Mouse (Mus musculus): ENCODE data around the gene Traf2. TPM values are rescaled to one million over a fixed set of nuclear protein-coding genes. Genes with fewer than 3 reads are reported as not detected.

Traf2 gene
- total and polyA plus RNA-seq, 2 experiments from 2014 or later = 9.2 to 9.6 TPM

DNA sequence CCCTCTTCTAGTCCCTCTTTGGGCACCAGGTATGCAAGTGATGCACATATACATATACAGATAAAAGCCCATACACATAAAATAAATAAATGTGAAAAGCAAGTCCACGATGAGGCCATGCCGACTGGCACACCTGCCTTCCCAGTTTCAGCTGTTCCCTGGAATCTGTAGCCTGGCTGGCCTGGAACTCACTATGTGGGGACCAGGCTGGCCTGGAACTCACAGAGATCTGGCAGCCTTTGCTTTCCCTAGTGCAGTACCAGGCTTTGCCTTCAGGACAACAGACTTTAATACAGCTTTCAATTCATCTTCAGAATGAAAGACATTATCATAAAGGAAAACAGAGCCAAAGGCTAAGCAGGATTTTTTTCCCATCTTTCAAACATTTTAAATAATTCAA, 13.0 kb downstream of the Traf2 start:
- WGBS = 97% methylated on average over 2 of the region's 2 CpGs
- Histone ChIP-seq H3K27me3 (ENCODE audit: insufficient read depth, low read length) (no peaks in the 10 kb centered on the region), H3K9ac (no peak overlapping the region), H3K4me1 (ENCODE audit: insufficient read depth) (no peaks in the 10 kb centered on the region), H3K9me3 (ENCODE audit: low read length) (no peaks in the 10 kb centered on the region), H3K36me3 (ENCODE audit: insufficient read depth) (peaks cover 22% of the 10 kb centered on the region), H3K4me3 (ENCODE audit: low read depth, low read length) (no peak overlapping the region), H3K4me2 (ENCODE audit: low read depth) (no peak overlapping the region), H3K27ac (ENCODE audit: low read depth, low read length) (no peak overlapping the region)
- TF ChIP-seq CTCF (IDR thresholded peaks at IDR 0.05; ENCODE audit: low read depth) = no peak
- DNase-seq = no peak
- ATAC-seq = no peak

DNA sequence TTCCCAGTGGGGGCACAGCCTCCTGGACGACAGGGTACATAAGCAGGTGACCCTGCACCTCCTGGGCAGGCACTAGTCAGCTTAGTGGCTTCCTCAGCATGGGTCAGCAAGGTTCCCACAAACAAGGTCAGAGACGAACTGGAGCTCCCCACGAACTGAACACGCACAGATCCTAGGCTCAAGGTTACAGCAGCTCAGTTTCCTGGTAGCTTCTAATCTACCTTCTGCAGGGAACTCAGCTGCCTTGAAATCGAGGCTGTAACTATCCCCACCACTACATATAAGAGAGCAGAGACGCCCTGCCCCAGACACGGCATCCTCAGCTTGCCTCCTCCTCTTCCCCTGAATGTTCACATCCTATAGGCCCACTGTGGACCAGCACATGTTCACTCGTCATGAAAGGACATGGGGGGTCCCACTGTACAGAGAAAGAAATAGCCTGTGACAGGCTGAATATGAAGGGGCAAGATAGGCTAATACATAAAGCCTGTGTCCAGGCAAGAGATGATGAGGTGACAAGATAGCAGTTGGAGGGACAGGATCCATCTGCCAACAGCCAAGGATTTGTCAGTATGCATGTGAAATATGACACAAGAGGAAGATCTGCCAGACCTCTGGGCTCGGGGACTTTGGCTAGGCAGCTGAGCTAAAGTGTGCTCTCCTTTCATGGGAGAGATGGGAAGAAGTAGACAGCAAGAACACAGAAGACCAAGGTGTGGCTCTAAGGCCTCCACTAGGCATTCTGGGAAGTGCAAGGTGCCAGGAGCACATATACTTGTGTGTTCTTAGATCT, 20.0 kb downstream of the Traf2 start:
- 93% methylated on average over 9 of the region's 9 CpGs for WGBS
- no peak for ATAC-seq
- H3K4me3 ChIP-seq (ENCODE audit: low read depth, low read length) = no peak overlapping the region
- H3K9me3 ChIP-seq (ENCODE audit: low read length) = no peaks in the 10 kb centered on the region
- no peak overlapping the region for H3K27ac ChIP-seq (ENCODE audit: low read depth, low read length)
- H3K4me1 ChIP-seq (ENCODE audit: insufficient read depth) = no peaks in the 10 kb centered on the region
- H3K27me3 ChIP-seq (ENCODE audit: insufficient read depth, low read length) = no peaks in the 10 kb centered on the region
- DNase-seq = no peak
- no peak overlapping the region for H3K9ac ChIP-seq
- H3K36me3 ChIP-seq (ENCODE audit: insufficient read depth) = peaks cover 64% of the 10 kb centered on the region
- no peak overlapping the region for H3K4me2 ChIP-seq (ENCODE audit: low read depth)
- no peak for TF ChIP-seq CTCF (IDR thresholded peaks at IDR 0.05; ENCODE audit: low read depth)

DNA sequence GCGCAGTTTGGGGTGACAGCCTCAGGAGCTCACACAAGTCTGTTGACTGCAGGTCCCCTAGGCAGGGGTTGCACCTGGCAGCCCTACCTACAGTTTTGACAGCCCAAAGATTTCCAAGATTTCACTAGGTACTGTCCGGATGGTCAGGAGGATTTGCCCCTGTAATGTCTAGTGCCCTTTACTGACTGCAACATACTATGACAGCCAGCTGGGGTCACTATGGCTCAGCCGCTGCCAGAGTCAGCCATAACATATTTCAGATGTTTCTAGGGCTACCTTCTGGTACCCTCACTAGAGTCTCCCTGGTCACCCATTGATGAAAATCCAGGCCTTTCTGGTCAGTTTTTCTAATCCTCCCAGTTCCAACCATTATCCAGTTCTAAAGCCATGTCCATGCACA, 36.8 kb downstream of the Traf2 start:
- no peaks in the 10 kb centered on the region for H3K9me3 ChIP-seq (ENCODE audit: low read length)
- TF ChIP-seq CTCF (IDR thresholded peaks at IDR 0.05; ENCODE audit: low read depth) = no peak
- 76% methylated on average over 3 of the region's 3 CpGs for WGBS

DNA sequence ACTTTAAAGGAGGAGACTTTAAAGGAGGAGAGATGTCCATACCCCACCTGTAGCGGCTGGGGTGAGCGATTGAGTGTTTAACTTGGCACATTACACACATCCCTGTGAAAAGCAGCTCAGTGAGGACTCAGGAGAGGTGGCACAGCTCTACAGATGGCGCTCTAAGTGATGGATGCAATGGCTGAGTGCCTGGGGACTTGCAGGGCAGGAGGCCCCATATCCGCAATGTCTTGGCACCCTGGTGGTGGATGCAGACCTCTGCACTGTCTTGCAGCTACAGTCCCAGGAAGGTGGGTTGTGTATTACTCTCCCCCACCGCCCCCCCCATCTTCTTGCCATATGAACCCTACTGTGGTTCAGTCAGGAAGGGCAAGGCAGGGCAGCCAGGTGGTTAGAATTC, 39.8 kb downstream of the Traf2 start:
- Histone ChIP-seq H3K9me3 (ENCODE audit: low read length) (no peaks in the 10 kb centered on the region), H3K27me3 (ENCODE audit: insufficient read depth, low read length) (no peaks in the 10 kb centered on the region), H3K4me3 (ENCODE audit: low read depth, low read length) (no peak overlapping the region), H3K4me1 (ENCODE audit: insufficient read depth) (peaks cover 1% of the 10 kb centered on the region; the same call in 1 of the 2 replicates), H3K4me2 (ENCODE audit: low read depth) (no peak overlapping the region), H3K9ac (no peak overlapping the region), H3K27ac (ENCODE audit: low read depth, low read length) (no peak overlapping the region), H3K36me3 (ENCODE audit: insufficient read depth) (peaks cover 35% of the 10 kb centered on the region)
- peak; percentile 52 for TF ChIP-seq CTCF (IDR thresholded peaks at IDR 0.05; ENCODE audit: low read depth)
- ATAC-seq (no peak), DNase-seq (no peak)
- 35% methylated on average over 5 of the region's 5 CpGs for WGBS

More for the DNA sequence above, 36.8 kb downstream of the Traf2 start:
- Histone ChIP-seq H3K27ac (ENCODE audit: low read depth, low read length) (no peak overlapping the region), H3K27me3 (ENCODE audit: insufficient read depth, low read length) (no peaks in the 10 kb centered on the region), H3K36me3 (ENCODE audit: insufficient read depth) (peaks cover 8% of the 10 kb centered on the region; the same call in 1 of the 2 replicates), H3K4me3 (ENCODE audit: low read depth, low read length) (no peak overlapping the region), H3K9ac (no peak overlapping the region), H3K4me2 (ENCODE audit: low read depth) (no peak overlapping the region), H3K4me1 (ENCODE audit: insufficient read depth) (no peaks in the 10 kb centered on the region)
- DNase-seq = no peak
- no peak for ATAC-seq

DNA sequence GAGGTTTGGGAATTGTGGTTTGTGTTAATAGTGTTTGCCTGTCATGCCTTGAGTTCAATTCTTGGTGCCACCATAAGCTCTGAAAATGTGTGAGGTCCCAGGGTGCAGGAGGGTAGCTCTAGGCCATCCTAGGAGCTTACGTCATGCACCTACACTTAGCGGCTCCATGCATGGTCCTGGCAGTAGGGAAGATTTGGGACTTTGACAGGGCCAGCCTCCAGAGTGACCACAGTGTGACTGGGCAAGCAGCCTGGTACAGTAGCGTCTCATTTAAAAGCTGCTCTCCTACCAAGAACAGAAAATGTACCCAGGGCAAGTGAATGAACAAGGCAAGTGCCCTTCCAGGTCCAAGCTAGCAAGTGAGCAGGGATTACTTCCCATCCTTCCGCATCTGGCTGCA, 40.9 kb downstream of the Traf2 start:
- peaks cover 9% of the 10 kb centered on the region for H3K4me1 ChIP-seq (ENCODE audit: insufficient read depth)
- peaks cover 35% of the 10 kb centered on the region for H3K36me3 ChIP-seq (ENCODE audit: insufficient read depth)
- no peak overlapping the region for H3K9ac ChIP-seq
- ATAC-seq = no peak
- DNase-seq = no peak
- WGBS = 93% methylated on average over 4 of the region's 4 CpGs
- H3K27ac ChIP-seq (ENCODE audit: low read depth, low read length) = no peak overlapping the region
- no peaks in the 10 kb centered on the region for H3K27me3 ChIP-seq (ENCODE audit: insufficient read depth, low read length)
- H3K4me3 ChIP-seq (ENCODE audit: low read depth, low read length) = no peak overlapping the region
- no peak for TF ChIP-seq CTCF (IDR thresholded peaks at IDR 0.05; ENCODE audit: low read depth)
- H3K4me2 ChIP-seq (ENCODE audit: low read depth) = no peak overlapping the region
- H3K9me3 ChIP-seq (ENCODE audit: low read length) = no peaks in the 10 kb centered on the region

DNA sequence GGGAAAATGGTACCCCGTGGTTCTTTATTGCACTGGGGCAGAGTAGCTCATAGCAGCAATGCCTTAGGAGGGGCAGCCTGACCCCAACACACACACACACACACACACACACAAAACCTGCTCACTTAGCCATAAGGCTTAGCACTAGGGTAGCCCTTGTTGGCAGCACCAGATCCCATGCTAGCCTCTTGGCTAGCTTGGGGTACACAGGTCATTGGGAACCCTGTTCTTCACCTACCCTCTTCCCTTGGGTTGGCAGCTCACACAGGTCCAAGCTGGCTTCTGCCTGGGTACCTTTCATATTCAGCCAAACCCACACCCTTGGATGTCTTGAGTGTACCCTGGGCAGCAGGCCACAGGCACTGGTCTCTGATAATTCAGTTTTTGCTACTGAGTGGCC, 41.7 kb downstream of the Traf2 start:
- Histone ChIP-seq H3K27me3 (ENCODE audit: insufficient read depth, low read length) (no peaks in the 10 kb centered on the region), H3K36me3 (ENCODE audit: insufficient read depth) (peaks cover 35% of the 10 kb centered on the region), H3K4me1 (ENCODE audit: insufficient read depth) (peaks cover 9% of the 10 kb centered on the region), H3K9ac (no peak overlapping the region), H3K4me2 (ENCODE audit: low read depth) (no peak overlapping the region), H3K9me3 (ENCODE audit: low read length) (no peaks in the 10 kb centered on the region), H3K27ac (ENCODE audit: low read depth, low read length) (no peak overlapping the region), H3K4me3 (ENCODE audit: low read depth, low read length) (no peak overlapping the region)
- WGBS = 95% methylated on average over 1 of the region's 1 CpGs
- ATAC-seq (no peak), DNase-seq (no peak)
- TF ChIP-seq CTCF (IDR thresholded peaks at IDR 0.05; ENCODE audit: low read depth) = no peak

DNA sequence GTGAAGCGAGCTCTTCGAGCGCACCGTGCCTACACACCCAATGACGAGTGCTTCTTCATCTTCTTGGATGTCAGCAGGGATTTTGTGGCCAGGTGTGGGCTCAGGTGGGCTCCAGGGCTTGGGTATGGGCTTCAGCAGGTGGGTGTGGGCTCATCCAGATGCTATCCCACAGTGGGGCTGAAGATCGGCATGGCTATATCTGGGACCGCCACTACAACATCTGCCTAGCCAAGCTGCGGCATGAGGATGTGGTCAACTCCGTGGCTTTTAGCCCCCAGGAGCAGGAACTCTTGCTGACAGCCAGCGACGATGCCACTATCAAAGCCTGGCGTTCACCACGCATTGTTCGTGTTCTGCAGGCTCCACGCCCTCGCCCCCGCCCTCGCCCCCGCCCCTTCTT, 42.2 kb downstream of the Traf2 start:
- 97% methylated on average over 19 of the region's 19 CpGs for WGBS
- no peaks in the 10 kb centered on the region for H3K27me3 ChIP-seq (ENCODE audit: insufficient read depth, low read length)
- peaks cover 35% of the 10 kb centered on the region for H3K36me3 ChIP-seq (ENCODE audit: insufficient read depth)
- no peaks in the 10 kb centered on the region for H3K9me3 ChIP-seq (ENCODE audit: low read length)
- H3K4me1 ChIP-seq (ENCODE audit: insufficient read depth) = peaks cover 9% of the 10 kb centered on the region
- DNase-seq (no peak), ATAC-seq (no peak)
- H3K27ac ChIP-seq (ENCODE audit: low read depth, low read length) = no peak overlapping the region
- no peak overlapping the region for H3K4me3 ChIP-seq (ENCODE audit: low read depth, low read length)
- H3K4me2 ChIP-seq (ENCODE audit: low read depth) = no peak overlapping the region
- no peak for TF ChIP-seq CTCF (IDR thresholded peaks at IDR 0.05; ENCODE audit: low read depth)
- no peak overlapping the region for H3K9ac ChIP-seq
